Mouse (Mus musculus): ENCODE measurements at regions not wholly inside any gene's neighbourhood (a gene's known extent, or its start where the extent isn't known, plus 50 kb on each side); places are given as distances from the start of the nearest gene placed in this dataset.
A peak's percentile ranks its signal among the peaks of the same experiment; 100 is the strongest.

DNA sequence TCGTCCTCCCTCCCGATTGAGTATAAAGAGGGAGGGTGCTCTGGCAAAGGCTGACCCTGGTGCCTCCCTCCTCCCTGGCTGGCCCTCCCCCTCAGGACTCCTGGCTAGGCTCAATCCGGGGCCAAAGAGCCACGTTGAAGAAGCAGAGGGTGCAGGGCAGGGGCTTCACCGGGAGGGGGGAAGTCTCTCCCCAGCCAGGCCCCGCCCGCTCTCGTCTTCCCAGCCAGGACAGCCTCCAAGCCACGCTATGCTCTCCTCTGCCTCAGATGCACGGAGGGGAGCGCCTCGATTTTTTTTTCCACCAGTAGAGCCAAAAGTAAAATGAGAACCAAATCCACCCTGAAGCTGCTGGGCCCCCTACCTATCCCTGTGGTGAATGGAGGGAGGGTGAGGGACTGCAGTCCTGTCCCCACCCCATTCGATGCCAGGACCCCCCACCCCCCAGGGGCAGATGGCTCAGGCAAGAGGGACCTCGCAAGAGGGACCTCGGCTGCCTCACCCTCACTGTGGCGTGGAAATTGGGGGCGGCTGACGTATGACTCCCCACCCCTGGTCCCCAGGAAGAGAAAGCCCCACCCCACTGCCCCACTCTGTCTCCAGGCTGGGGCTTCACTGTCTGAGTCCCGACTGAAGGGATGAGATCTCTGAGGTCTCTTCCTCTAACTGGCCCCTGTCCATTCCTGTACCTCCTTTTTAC is 53.2 kb upstream of the Col1a1 start:
- DNase-seq: peak; percentile 60

DNA sequence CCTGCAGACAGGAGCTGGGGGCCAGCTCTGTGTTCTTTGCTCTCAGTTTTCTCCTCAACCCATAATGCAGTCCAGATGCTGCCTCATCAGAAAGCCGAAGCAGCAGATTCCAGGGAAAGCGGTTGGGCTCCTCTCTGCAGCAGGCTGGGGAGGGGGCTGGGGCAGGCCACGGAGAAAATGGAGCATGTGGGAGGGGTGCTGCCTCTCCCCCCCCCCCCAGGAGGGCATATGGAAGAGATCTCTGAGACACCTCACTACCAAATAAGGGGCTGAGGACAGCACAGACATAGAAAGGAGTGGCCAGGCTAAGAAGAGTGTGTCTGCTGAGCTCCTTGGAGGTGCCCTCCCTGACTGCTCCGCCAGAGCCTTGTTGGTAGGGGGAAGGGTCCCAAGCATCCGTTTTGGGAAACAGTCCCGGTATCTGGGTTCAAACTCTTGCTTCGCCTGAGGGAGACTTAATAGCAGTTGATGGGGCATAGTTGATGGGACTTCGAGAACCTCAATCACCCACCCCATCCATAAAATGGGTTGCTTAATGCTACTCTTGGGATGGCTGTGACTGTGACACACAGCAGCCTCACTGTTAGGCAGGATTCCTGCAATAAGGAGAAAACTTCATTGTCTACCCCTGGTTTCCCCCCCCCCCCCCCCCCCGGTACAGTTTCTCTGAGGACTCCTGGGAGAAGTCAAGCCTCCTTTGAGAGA is 53.9 kb upstream of the Col1a1 start:
- DNase-seq: peak; percentile 51

DNA sequence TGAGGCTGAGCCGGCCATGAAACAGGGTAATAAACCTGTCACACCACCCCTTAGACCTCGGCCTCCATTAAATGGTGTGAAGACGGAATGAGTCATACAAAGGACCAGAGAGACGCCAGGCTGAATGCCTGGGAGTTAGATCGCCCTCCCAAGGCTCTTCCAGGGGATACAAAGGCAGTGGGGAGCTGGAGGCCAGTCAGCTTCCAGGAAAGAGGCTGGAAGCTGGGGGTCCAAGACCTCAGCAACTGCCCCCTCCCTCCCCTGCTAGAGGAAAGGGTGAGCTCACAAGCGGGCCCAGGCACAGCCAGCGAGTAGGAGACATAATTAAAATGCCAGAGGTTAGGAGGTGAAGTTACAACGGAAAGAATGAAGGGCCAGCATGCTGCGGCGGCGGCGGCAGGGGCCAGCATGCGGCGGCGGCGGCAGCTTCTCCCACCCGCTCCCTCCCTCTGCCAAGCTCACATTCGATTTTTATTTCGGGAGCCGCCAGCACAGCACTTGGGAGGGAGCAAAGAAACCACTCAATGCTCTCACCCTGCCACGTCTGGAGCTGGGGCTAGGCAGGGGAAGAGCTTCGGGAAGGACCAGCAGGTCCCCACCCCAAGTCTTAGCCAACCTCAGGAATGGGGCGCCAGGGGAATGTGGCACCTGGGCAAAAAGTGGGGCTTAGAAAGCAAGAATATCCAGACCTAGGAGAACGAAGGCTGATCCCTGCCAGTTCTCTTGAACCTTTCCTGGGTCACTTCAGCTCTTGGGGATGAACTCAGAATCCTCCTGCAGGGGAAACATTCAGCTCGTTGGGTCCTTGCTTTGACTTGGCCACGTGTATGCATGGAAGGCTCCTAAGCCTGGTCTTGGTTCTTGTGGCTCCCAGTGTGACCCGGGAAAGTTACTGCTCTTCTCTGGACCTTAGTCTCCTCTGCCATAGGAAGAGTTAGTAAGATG is 54.9 kb upstream of the Col1a1 start:
- DNase-seq: peak; percentile 29

DNA sequence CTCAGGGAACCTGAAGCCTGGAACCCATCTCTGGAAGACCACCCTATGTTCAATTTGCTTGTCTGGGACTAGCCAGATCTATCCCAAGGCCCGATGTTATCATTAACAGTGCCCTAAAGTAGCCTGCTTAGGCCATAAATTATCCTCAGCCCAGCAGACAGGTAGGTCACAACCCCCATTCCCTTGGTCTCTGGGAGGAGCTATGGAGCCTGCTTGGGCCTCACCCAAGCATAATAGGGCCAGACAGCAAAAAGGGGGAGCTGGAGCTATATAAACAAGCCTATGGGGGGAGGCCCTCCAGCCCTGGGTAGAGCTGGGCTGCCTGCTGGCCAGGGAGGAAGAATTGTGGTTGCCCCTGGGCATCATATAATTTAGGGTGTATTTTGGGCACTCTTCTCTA is 59.3 kb upstream of the Col1a1 start:
- no peak for DNase-seq

DNA sequence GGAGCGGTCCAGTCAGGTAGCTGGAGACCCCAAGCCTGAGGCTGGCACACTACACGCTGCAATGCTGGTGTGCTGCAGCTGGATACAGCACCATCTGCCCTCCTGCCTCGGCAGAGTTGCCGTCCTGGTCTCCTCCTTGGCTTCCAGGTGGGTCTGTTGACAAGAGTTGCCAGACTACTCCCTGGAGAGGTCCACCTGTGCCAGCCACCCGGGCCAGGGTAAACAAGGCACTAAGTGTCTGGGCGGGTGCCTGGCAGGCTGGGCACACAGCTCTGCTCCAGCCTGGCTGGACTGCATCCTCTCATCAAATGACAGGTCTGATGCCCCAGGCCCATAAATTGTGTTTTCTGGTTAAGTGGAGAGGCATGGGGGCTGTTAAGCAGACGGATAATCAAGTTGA is 61.0 kb upstream of the Col1a1 start:
- no peak for DNase-seq

DNA sequence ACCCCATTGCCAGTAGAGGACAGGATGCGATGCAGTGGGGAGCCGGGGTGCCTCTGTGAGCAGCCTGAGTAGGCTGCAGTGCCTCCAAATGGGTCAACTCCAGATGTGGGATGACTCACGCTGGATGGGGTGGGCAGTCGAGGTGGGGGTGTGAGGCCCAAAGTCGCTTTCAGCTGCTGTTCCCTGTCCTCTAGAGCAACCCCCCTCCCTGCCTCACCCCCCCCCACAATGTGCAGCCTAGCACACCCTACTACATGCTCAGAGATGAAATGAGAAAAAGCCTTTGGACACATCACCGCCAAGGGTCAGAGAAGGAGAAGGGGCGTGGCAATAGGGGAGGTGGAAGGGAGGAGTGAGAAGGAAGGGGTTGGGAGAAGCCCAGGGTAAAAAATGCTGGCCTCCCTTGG is 61.9 kb upstream of the Col1a1 start:
- peak; percentile 65 for DNase-seq

DNA sequence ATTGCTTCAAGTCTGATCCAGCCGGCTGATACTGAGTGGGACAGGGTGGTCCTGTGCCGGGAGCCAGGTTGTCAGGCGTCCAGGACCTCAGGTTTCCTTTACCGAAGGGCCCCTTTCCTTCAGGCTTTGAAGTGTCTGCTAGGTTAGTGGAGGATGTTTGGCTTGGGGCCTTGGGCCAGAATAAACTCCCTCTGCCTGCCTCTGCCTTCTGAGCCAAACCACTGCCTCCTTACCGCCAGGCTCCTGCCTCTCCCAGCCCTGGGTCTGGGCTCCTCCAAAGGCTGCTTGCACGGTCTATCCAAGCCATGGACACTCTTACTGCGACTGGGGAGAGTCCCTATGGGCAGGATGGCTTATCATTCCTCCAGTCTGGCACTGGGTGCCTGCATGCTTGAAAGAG is 62.3 kb upstream of the Col1a1 start:
- peak; percentile 35 for DNase-seq

DNA sequence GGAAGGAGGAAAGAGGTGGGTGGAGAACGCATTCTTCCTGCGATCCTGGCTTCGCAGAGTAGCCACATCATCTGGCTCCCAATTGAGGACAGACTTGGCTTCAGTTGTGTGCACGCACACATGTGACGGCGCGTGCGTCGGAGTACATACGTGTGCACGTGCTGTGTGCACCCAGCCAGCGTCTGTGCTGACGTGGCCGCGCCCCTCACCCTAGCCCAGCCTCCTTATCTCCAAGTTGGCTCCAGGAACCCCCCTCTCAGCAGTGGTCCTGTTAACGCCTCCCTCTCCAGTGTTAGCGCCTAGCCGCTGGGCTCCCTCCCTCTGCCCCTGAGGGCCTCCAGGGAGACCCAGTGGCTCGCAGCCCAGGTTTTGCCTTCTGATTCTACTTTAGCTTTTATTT is 63.1 kb upstream of the Col1a1 start:
- peak; percentile 81 for DNase-seq

DNA sequence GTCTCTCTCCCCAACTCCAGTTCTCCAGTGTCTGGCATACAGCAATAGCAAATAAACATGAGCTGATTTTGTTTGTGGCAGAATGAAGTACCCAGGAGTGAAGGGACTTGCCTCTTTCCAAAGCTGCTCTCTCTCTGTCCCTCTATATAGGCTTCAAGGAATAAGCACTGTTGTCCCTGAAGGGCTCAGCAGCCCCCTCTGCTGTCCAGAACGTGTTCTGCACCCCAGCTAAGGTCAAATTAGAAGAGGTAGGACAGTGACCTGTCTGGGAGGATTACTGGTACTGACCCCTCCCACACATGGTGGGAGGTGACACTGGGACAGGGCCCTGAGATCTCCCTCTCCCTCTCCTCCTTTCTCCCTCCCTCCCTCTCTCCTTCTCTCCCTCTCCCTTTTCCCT is 65.7 kb upstream of the Col1a1 start:
- DNase-seq: peak; percentile 82

DNA sequence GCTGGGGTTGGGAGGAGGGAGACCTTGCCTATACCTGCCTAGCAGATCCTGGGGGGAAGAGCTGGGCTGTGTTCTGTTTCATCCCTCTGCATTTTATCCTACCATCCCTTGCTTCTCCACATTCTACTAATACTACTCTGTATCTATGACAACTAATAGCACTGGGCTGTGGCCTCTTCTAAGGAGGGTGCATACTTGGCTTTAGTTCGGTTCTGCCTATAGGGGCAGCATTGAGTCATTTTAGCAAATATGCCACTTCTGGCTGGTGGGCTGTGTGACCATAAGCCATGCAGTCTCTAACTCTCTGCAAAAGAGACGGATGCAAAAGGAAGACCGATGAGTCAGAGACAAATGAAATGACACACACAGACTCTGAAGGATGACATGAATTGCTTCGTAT is 66.2 kb upstream of the Col1a1 start:
- DNase-seq: peak; percentile 63

DNA sequence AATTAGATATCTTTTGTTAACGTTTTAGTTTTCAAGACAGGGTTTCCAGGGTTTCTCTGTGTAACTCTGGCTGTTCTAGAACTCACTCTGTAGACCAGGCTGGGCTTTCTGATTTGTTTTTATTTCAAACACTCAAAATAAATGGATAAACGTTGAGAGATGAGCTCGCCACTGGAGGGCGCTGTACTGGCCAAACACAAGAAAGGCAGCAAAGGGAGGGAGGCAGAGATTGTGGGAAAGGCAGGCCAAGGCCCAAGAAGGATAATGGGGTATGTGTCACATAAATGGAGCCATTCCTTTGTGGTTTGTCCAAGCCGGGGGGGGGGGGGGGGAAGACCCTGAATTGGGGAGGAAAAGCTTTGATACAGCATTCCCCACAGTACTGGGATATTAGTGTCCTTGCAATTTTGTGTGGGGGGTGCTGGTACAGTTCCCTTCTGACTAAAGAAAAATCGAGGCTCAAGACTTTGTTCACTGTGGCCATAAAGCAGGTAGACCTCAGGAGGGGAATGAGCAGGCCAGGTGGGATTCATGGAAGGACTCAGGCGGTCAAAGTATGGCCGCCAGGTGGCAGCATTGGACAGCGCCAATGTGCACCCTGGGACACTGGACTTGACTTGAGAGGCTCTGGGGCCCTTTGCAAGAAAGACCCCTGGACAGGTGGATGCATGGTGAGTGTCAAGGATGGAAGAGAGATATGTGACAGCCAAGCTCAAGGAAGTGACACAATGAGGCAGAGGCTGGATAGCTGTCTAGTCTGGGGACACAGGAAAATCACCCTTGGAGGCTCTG is 69.7 kb upstream of the Col1a1 start:
- peak; percentile 88 for DNase-seq

DNA sequence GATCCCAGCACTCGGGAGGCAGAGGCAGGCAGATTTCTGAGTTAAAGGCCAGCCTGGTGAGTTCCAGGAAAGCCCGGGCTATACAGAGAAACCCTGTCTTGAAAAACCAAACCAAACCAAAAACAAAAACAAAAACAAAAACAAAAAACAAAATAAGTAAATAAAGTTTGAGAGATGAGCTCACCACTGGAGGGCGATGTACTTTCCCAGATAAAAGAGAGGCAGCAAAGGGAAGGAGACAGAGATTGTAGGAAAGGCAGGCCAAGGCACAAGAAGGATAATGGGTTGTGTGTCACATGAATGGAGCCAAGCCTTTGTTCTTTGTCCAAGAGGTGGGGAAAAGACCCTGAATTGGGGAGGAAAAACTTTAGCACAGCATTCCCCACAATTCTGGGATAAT is 67.6 kb upstream of the Tmem92 start:
- no peak for DNase-seq

DNA sequence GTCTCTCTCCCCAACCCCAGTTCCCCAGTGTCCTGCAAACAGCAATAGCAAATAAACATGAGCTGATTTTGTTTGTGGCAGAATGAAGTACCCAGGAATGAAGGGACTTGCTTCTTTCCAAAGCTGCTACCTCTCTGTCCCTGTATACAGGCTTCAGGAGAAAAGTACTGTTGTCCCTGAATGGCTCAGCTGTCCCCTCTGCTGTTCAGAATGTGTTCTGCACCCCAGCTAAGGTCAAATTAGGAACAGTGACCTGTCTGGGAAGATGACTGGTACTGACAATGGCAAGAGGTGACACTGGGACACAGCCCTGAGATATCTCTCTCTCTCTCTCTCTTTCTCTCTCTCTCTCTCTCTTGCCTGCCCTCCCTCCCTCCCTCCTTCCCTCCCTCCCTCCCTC is 56.6 kb upstream of the Tmem92 start:
- no peak for DNase-seq

DNA sequence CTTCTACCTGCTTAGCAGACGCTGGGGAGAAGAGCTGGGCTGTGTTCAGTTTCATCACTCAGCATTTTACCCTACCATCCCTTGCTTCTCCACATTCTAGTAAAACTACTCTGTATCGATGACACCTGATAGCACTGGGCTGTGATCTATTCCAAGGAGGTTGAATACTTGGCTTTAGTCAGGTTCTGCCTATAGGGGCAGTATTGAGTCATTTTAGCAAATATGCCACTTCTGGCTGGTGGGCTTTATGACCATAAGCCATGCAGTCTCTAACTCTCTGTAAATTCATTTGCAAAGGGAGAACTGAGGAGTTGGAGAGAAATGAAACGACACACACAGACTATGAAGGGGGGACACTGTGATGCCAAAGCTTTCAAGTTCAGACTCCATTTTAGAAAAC is 55.6 kb upstream of the Tmem92 start:
- DNase-seq: no peak

DNA sequence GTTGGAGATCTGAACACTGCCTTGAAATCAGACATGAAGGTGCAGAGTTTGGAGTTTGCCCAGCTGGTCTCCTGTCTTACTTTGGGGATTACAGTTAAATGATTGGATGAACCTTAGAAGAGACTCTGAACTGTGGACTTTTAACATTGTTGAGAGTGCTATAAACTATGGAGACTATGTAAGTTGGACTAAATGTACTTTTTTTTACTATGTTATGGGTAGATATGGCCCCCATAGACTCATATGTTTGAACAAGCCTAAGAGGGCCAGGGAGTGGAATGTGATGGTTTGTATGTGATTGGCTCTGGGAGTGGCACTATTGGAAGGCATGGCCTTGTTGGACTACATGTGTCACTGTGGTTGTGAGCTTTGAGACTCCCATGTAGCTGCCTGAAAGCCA is 53.8 kb upstream of the Tmem92 start:
- no peak for DNase-seq

DNA sequence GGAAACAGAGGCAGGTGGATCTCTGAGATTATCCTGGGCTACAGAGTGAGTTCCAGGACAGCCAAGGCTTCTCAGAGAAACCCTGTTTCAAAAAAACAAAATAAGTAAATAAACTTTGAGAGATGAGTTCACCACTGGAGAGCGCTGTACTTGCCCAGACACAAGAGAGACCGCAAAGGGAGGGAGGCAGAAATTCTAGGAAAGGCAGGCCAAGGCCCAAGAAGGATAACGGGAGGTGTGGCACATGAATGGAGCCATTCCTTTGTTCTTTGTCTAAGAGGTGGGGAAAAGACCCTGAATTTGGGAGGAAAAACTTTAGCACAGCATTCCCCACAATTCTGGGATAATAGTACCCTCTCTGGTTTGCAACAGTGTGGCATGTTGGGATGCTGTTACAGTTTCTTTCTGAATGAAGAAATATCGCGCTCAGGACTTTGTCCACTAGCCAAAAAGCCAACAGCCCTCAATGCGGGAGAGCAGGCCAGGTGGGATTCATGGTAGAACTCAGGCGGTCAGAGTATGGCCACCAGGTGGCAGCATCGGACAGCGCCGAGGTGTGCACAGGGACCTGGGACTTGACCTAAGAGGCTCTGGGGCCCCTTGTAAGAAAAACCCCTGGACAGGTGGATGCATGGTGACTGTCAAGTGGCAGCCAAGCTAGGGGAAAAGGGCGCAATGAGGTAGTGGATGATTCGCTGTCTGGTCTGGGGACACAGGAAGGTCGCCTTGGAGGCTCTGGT is 49.9 kb upstream of the Tmem92 start:
- peak; percentile 83 for DNase-seq

Measured in heart, postnatal 4 days (tissue).